Mouse (Mus musculus) forebrain, postnatal 0 days (tissue): ENCODE measurements around the gene Stk25. TPM values are rescaled to one million over a fixed set of nuclear protein-coding genes. Genes with fewer than 3 reads are reported as not detected.

ENCODE experiments used
- ATAC-seq: fragments of 200-750 bp; cut with Nextera tagmentation; 2 replicates; pipeline ENCODE4 v1.8.0; 2017; ENCODE audit warnings: mild to moderate bottlenecking, moderate library complexity
- DNase-seq: peaks from one replicate; pipeline ENCODE4 v3.0.0-alpha.2; 2015
- H3K27ac ChIP-seq: fragments of 300-500 bp; sonication (generic); 2 replicates; pipeline ENCODE4 v1.5.1; 2014; ENCODE audit warnings: low read depth, mild to moderate bottlenecking, antibody characterized with exemption, low read length, moderate library complexity, mixed read lengths
- H3K27me3 ChIP-seq: fragments of 300-500 bp; sonication (generic); 2 replicates; pipeline ENCODE4 v1.6.1; 2014; ENCODE audit warnings: mild to moderate bottlenecking, low read length, mixed read lengths; ENCODE audit not compliant: insufficient read depth
- H3K36me3 ChIP-seq: fragments of 300-500 bp; sonication (generic); 2 replicates; pipeline ENCODE4 v1.6.1; 2014; ENCODE audit warnings: mild to moderate bottlenecking, moderate library complexity; ENCODE audit not compliant: insufficient read depth
- H3K4me1 ChIP-seq: fragments of 300-500 bp; sonication (generic); 2 replicates; pipeline ENCODE4 v1.6.1; 2014; ENCODE audit warnings: antibody characterized with exemption; ENCODE audit not compliant: insufficient read depth
- H3K4me2 ChIP-seq: fragments of 300-500 bp; sonication (generic); 2 replicates; pipeline ENCODE4 v1.6.1; 2014; ENCODE audit warnings: low read depth, mild to moderate bottlenecking, moderate library complexity
- H3K4me3 ChIP-seq: fragments of 300-500 bp; sonication (generic); 2 replicates; pipeline ENCODE4 v1.5.1; 2014; ENCODE audit warnings: low read depth, low read length, mixed read lengths
- H3K9ac ChIP-seq: fragments of 300-500 bp; sonication (generic); 2 replicates; pipeline ENCODE4 v1.6.1; 2014; ENCODE audit warnings: mild to moderate bottlenecking
- H3K9me3 ChIP-seq: fragments of 300-500 bp; sonication (generic); 2 replicates; pipeline ENCODE4 v1.6.1; 2016; ENCODE audit warnings: low read length
- CTCF ChIP-seq: sonication (generic); IDR thresholded peaks from 2 replicates; pipeline ENCODE4 v1.5.1; 2016; ENCODE audit warnings: antibody characterized with exemption, control low read depth, low read depth
- WGBS: fragments of 180-500 bp; shearing (Covaris S2); extraction: QIAGEN DNeasy Blood & Tissue Kit; methylation state at CpG from one replicate; pipeline ENCODE4 v1.1.7; 2014; 5-methylcytosine and 5-hydroxymethylcytosine counted together
- polyA plus RNA-seq: library from polyadenylated mRNA; unstranded; fragments of >200 nt; fragmentation: Nextera tagmentation; extraction: Ambion mirVana; gene quantifications from 2 replicates; pipeline ENCODE4 v1.2.1, GENCODE M21; 2015
- total RNA-seq: library from RNA; depleted of rRNA; stranded (reverse); fragments of >200 nt; gene quantifications from 2 replicates; pipeline ENCODE4 v1.2.3, GENCODE M21; 2014; rRNA removed

Stk25 gene
- total and polyA plus RNA-seq, 2 experiments from 2014 or later, result 278 to 371 TPM

- 60% methylated on average over 3 of the region's 3 CpGs for WGBS
- H3K9ac ChIP-seq, result no peak overlapping the region
- H3K4me1 ChIP-seq, result no peaks in the 10 kb centered on the region
- no peaks in the 10 kb centered on the region for H3K9me3 ChIP-seq
- no peak for DNase-seq
- no peak overlapping the region for H3K27ac ChIP-seq
- H3K27me3 ChIP-seq, result no peaks in the 10 kb centered on the region
- H3K36me3 ChIP-seq, result no peaks in the 10 kb centered on the region
- no peak overlapping the region for H3K4me3 ChIP-seq
- TF ChIP-seq CTCF, result no peak
- no peak overlapping the region for H3K4me2 ChIP-seq
- no peak for ATAC-seq
Measured at GRCm38 (mm10) chr1:93588346-93588745, 70.1 kb downstream of the Stk25 start.

GRCm38 (mm10) chr1:93581545-93581944 lies 76.9 kb downstream of the Stk25 start:
- WGBS, result 95% methylated on average over 7 of the region's 7 CpGs
- no peak for TF ChIP-seq CTCF
- H3K9ac ChIP-seq, result no peak overlapping the region
- H3K27ac ChIP-seq, result no peak overlapping the region
- H3K9me3 ChIP-seq, result no peaks in the 10 kb centered on the region
- no peaks in the 10 kb centered on the region for H3K27me3 ChIP-seq
- DNase-seq, result no peak
- no peaks in the 10 kb centered on the region for H3K4me1 ChIP-seq
- H3K4me3 ChIP-seq, result no peak overlapping the region
- ATAC-seq, result no peak
- no peak overlapping the region for H3K4me2 ChIP-seq
- peaks cover 10% of the 10 kb centered on the region for H3K36me3 ChIP-seq

- Histone ChIP-seq H3K9ac (no peak overlapping the region), H3K27ac (no peak overlapping the region), H3K36me3 (peaks cover 10% of the 10 kb centered on the region), H3K27me3 (no peaks in the 10 kb centered on the region), H3K4me3 (no peak overlapping the region), H3K4me2 (no peak overlapping the region), H3K4me1 (no peaks in the 10 kb centered on the region), H3K9me3 (no peaks in the 10 kb centered on the region)
- TF ChIP-seq CTCF, result no peak
- ATAC-seq (no peak), DNase-seq (no peak)
- WGBS, result 84% methylated on average over 4 of the region's 4 CpGs
Measured at GRCm38 (mm10) chr1:93577861-93578260, 80.6 kb downstream of the Stk25 start.

GRCm38 (mm10) chr1:93577066-93577465 lies 81.4 kb downstream of the Stk25 start:
- Histone ChIP-seq H3K27me3 (no peaks in the 10 kb centered on the region), H3K4me2 (no peak overlapping the region), H3K4me1 (no peaks in the 10 kb centered on the region), H3K36me3 (peaks cover 10% of the 10 kb centered on the region), H3K9ac (no peak overlapping the region), H3K4me3 (no peak overlapping the region), H3K27ac (no peak overlapping the region), H3K9me3 (no peaks in the 10 kb centered on the region)
- no peak for DNase-seq
- ATAC-seq, result no peak
- TF ChIP-seq CTCF, result no peak
- WGBS, result 80% methylated on average over 3 of the region's 3 CpGs

Other genes starting within 250 kb of the Stk25 start
- 61.1 and 69.4 TPM in 2 replicates for gene Hdlbp, start 179.8 kb downstream of the Stk25 start, total RNA-seq
- 55.6 and 78.3 TPM in 2 replicates for gene Hdlbp, start 179.8 kb downstream of the Stk25 start, polyA plus RNA-seq
- 2.7 and 4.4 TPM in 2 replicates for gene Farp2, start 146.6 kb downstream of the Stk25 start, total RNA-seq
- gene Farp2, start 146.6 kb downstream of the Stk25 start, polyA plus RNA-seq, result 1.8 and 2.1 TPM in 2 replicates
- gene Bok, start 27.0 kb upstream of the Stk25 start, total RNA-seq, result 94.6 and 119 TPM in 2 replicates
- gene Bok, start 27.0 kb upstream of the Stk25 start, polyA plus RNA-seq, result 113 and 150 TPM in 2 replicates
- gene Atg4b, start 92.8 kb upstream of the Stk25 start, total RNA-seq, result 46.0 and 50.6 TPM in 2 replicates
- gene Atg4b, start 92.8 kb upstream of the Stk25 start, polyA plus RNA-seq, result 72.6 and 72.7 TPM in 2 replicates
- 53.2 and 71.3 TPM in 2 replicates for gene Thap4, start 96.2 kb upstream of the Stk25 start, total RNA-seq
- gene Thap4, start 96.2 kb upstream of the Stk25 start, polyA plus RNA-seq, result 51.2 and 53.2 TPM in 2 replicates
- gene Dtymk, start 143.3 kb upstream of the Stk25 start, total RNA-seq, result 90.9 and 97.1 TPM in 2 replicates
- 123 and 138 TPM in 2 replicates for gene Dtymk, start 143.3 kb upstream of the Stk25 start, polyA plus RNA-seq
- gene Ing5, start 145.3 kb upstream of the Stk25 start, total RNA-seq, result 9.3 and 12.9 TPM in 2 replicates
- gene Ing5, start 145.3 kb upstream of the Stk25 start, polyA plus RNA-seq, result 4.4 and 5.4 TPM in 2 replicates
- 13.4 and 13.5 TPM in 2 replicates for gene D2hgdh, start 166.2 kb upstream of the Stk25 start, total RNA-seq
- 7.4 and 11.2 TPM in 2 replicates for gene D2hgdh, start 166.2 kb upstream of the Stk25 start, polyA plus RNA-seq
- 0.23 TPM in 1 of 2 replicates, not detected in the other for gene Gal3st2, start 202.6 kb upstream of the Stk25 start, total RNA-seq
- gene Gal3st2, start 202.6 kb upstream of the Stk25 start, polyA plus RNA-seq, result not detected in 2 replicates